Mouse (Mus musculus) gastrocnemius, postnatal 36 days (tissue): ENCODE data around the gene Hibch. TPM values are rescaled to one million over a fixed set of nuclear protein-coding genes. Genes with fewer than 3 reads are reported as not detected.
A peak's percentile ranks its signal among the peaks of the same experiment; 100 is the strongest.
"Not testable (repeated sequence)": the region's sequence is repeated elsewhere in the genome, so short reads cannot be mapped to it uniquely, and the experiment has no call there.

Experiments
- DNase-seq, 2 experiments: peaks; one replicate each; pipeline ENCODE4 v3.0.0; 2022
- intact Hi-C: fragments of 180-260 bp; cut with DNase I; formaldehyde crosslinking; loops from one replicate; pipeline ENCODE4 v1.15.1; 2025
- long read RNA-seq, 2 experiments: library from polyadenylated mRNA; stranded (forward); transcript quantifications; one replicate each; pipeline ENCODE4 v2.0.0; 2021
- total RNA-seq, 2 experiments: library from RNA; stranded (reverse); gene quantifications; 2 replicates each; pipeline ENCODE4 v1.2.3; 2021

Gene Hibch
- total RNA-seq = 10 to 100 TPM; 35.7 to 37.3 TPM
- long read RNA-seq, experiment 1, transcript Hibch-201 (14 exons, 1,830 nt) = major isoform, 28 of 36 reads
- long read RNA-seq, experiment 1, partial matches to known transcripts = 6 of 36 reads
- long read RNA-seq, experiment 1, other reads (novel, unspliced or antisense) = 2 of 36 reads
- long read RNA-seq, experiment 2, transcript Hibch-201 (14 exons, 1,830 nt) = major isoform, 36 of 43 reads
- long read RNA-seq, experiment 2, partial matches to known transcripts = 7 of 43 reads
- long read RNA-seq, experiment 2, other reads (novel, unspliced or antisense) = 0 of 43 reads

- intact Hi-C loops = no loop called here
- peak; percentile 95 to 98 for DNase-seq
Measured at GRCm38 (mm10) chr1:52844782-52845665, at the start of gene Hibch. TSS of gene Hibch (plus strand) at chr1:52844929.

GRCm38 (mm10) chr1:52795927-52796326 is 48.8 kb upstream of the Hibch start:
- no peak for DNase-seq
- intact Hi-C loops = no loop called here

- intact Hi-C loops = no loop called here
- no peak for DNase-seq
Measured at GRCm38 (mm10) chr1:52799056-52799726, 45.5 kb upstream of the Hibch start.

GRCm38 (mm10) chr1:52799772-52800171 is 45.0 kb upstream of the Hibch start:
- intact Hi-C loops = no loop called here

GRCm38 (mm10) chr1:52800340-52800740 is 44.4 kb upstream of the Hibch start:
- intact Hi-C loops = no loop called here

More at GRCm38 (mm10) chr1:52799772-52800171, 45.0 kb upstream of the Hibch start:
- DNase-seq = no peak

GRCm38 (mm10) chr1:52801651-52802050 is 43.1 kb upstream of the Hibch start:
- no peak for DNase-seq
- intact Hi-C loops = no loop called here

More at GRCm38 (mm10) chr1:52800340-52800740, 44.4 kb upstream of the Hibch start:
- no peak for DNase-seq

- no peak for DNase-seq
- intact Hi-C loops = no loop called here
Measured at GRCm38 (mm10) chr1:52802406-52802975, 42.2 kb upstream of the Hibch start.

GRCm38 (mm10) chr1:52805041-52805440 is 39.7 kb upstream of the Hibch start:
- no peak for DNase-seq
- intact Hi-C loops = no loop called here

GRCm38 (mm10) chr1:52808456-52808855 is 36.3 kb upstream of the Hibch start:
- intact Hi-C loops = no loop called here
- no peak for DNase-seq

- no peak for DNase-seq
- intact Hi-C loops = no loop called here
Measured at GRCm38 (mm10) chr1:52816232-52816891, 28.4 kb upstream of the Hibch start.

GRCm38 (mm10) chr1:52816910-52817812 is 27.6 kb upstream of the Hibch start, which contains the start of gene Inpp1:
TSS of gene Inpp1 (minus strand) at chr1:52817688.
- DNase-seq = peak; percentile 78 to 79
- intact Hi-C loops = no loop called here

- intact Hi-C loops = no loop called here
Measured at GRCm38 (mm10) chr1:52817813-52818147, 26.9 kb upstream of the Hibch start.

GRCm38 (mm10) chr1:52839099-52839498 is 5.6 kb upstream of the Hibch start:
- intact Hi-C loops = no loop called here

More at GRCm38 (mm10) chr1:52817813-52818147, 26.9 kb upstream of the Hibch start:
- no peak for DNase-seq

GRCm38 (mm10) chr1:52844354-52844753 is 375 bp upstream of the Hibch start:
- DNase-seq = no peak
- intact Hi-C loops = no loop called here

More at GRCm38 (mm10) chr1:52839099-52839498, 5.6 kb upstream of the Hibch start:
- DNase-seq = no peak

- no peak for DNase-seq
- intact Hi-C loops = no loop called here
Measured at GRCm38 (mm10) chr1:52846556-52846955, 1.8 kb downstream of the Hibch start.

- intact Hi-C loops = no loop called here
- DNase-seq = no peak
Measured at GRCm38 (mm10) chr1:52849422-52849821, 4.7 kb downstream of the Hibch start.

GRCm38 (mm10) chr1:52854029-52854428 is 9.3 kb downstream of the Hibch start:
- intact Hi-C loops = loop anchor here (10.0 kb wide), 1 partner anchor 181 kb away; no protein-coding TSS in a partner anchor
- not testable (repeated sequence) for DNase-seq

- DNase-seq = no peak
- intact Hi-C loops = loop anchor here (10.0 kb wide), 1 partner anchor 179 kb away; no protein-coding TSS in a partner anchor
Measured at GRCm38 (mm10) chr1:52855904-52856601, 11.3 kb downstream of the Hibch start.
